Mouse (Mus musculus) gastrocnemius, postnatal 10 days (tissue): Measurements from ENCODE around the gene 1110059E24Rik. TPM values are rescaled to one million over a fixed set of nuclear protein-coding genes. Genes with fewer than 3 reads are reported as not detected.
"Not testable (repeated sequence)": the region's sequence is repeated elsewhere in the genome, so short reads cannot be mapped to it uniquely, and the experiment has no call there.

Experiments
- DNase-seq: peaks from one replicate; pipeline ENCODE4 v3.0.0; 2021; ENCODE audit warnings: mixed read lengths
- total RNA-seq, 2 experiments: library from RNA; stranded (reverse); gene quantifications; 2 replicates each; pipeline ENCODE4 v1.2.3; 2021

1110059E24Rik gene
- total RNA-seq, 2 experiments from 2014 or later = 16.9 to 22.0 TPM

GRCm38 (mm10) chr19:21626271-21626988 is 26.3 kb downstream of the 1110059E24Rik start:
- DNase-seq = no peak

- no peak for DNase-seq
Measured at GRCm38 (mm10) chr19:21624148-21624535, 28.6 kb downstream of the 1110059E24Rik start.

GRCm38 (mm10) chr19:21623410-21624147 is 29.2 kb downstream of the 1110059E24Rik start:
- DNase-seq = no peak

GRCm38 (mm10) chr19:21615801-21616200 is 37.0 kb downstream of the 1110059E24Rik start:
- DNase-seq = no peak

GRCm38 (mm10) chr19:21611725-21612575 is 40.8 kb downstream of the 1110059E24Rik start:
- DNase-seq = no peak

- no peak for DNase-seq
Measured at GRCm38 (mm10) chr19:21611297-21611696, 41.5 kb downstream of the 1110059E24Rik start.

GRCm38 (mm10) chr19:21610240-21610639 is 42.5 kb downstream of the 1110059E24Rik start:
- DNase-seq = no peak

- DNase-seq = no peak
Measured at GRCm38 (mm10) chr19:21605294-21605693, 47.5 kb downstream of the 1110059E24Rik start.

- no peak for DNase-seq
Measured at GRCm38 (mm10) chr19:21603836-21604235, 48.9 kb downstream of the 1110059E24Rik start.

- no peak for DNase-seq
Measured at GRCm38 (mm10) chr19:21601541-21602101, 51.2 kb downstream of the 1110059E24Rik start.

GRCm38 (mm10) chr19:21598659-21599352 is 54.0 kb downstream of the 1110059E24Rik start:
- no peak for DNase-seq

- DNase-seq = no peak
Measured at GRCm38 (mm10) chr19:21594676-21595075, 58.1 kb downstream of the 1110059E24Rik start.

GRCm38 (mm10) chr19:21592216-21592615 is 60.6 kb downstream of the 1110059E24Rik start:
- not testable (repeated sequence) for DNase-seq

GRCm38 (mm10) chr19:21589888-21590287 is 62.9 kb downstream of the 1110059E24Rik start:
- DNase-seq = no peak

GRCm38 (mm10) chr19:21587593-21587992 is 65.2 kb downstream of the 1110059E24Rik start:
- DNase-seq = no peak

GRCm38 (mm10) chr19:21586546-21586945 is 66.2 kb downstream of the 1110059E24Rik start:
- DNase-seq = no peak

GRCm38 (mm10) chr19:21585868-21586267 is 66.9 kb downstream of the 1110059E24Rik start:
- peak; percentile 28 for DNase-seq

GRCm38 (mm10) chr19:21583986-21584385 is 68.8 kb downstream of the 1110059E24Rik start:
- DNase-seq = no peak

- no peak for DNase-seq
Measured at GRCm38 (mm10) chr19:21583523-21583984, 69.2 kb downstream of the 1110059E24Rik start.

- no peak for DNase-seq
Measured at GRCm38 (mm10) chr19:21581404-21581803, 71.4 kb downstream of the 1110059E24Rik start.

- DNase-seq = no peak
Measured at GRCm38 (mm10) chr19:21579896-21580295, 72.9 kb downstream of the 1110059E24Rik start.
